Mouse (Mus musculus): ENCODE measurements at regions not wholly inside any gene's neighbourhood (a gene's known extent, or its start where the extent isn't known, plus 50 kb on each side); places are given as distances from the start of the nearest gene placed in this dataset.

- no peak for TF ChIP-seq CTCF (conservative IDR thresholded peaks at IDR 0.05; ENCODE audit: insufficient read depth, insufficient read length, low read depth, low read length)
- TF ChIP-seq POLR2A (IDR thresholded peaks at IDR 0.05; ENCODE audit: low read depth, low read length) = no peak
Measured at GRCm38 (mm10) chr1:186223417-186223816, 106.3 kb upstream of the Lyplal1 start.

Data from kidney, adult 2 months (tissue).